Mouse (Mus musculus) c-Kit-negative CD71-positive TER-119-positive erythroid progenitor cells, embryonic 14.5 days (primary cell): ENCODE results near the gene Ccdc102a.
A peak's percentile ranks its signal among the peaks of the same experiment; 100 is the strongest.

Experiments used
- DNase-seq: peaks from one replicate; pipeline ENCODE4 v3.0.0-alpha.2; 2013; ENCODE audit warnings: low read depth, low spot score

Gene Ccdc102a

GRCm38 (mm10) chr8:94922176-94922575 lies 4.3 kb upstream of the Ccdc102a start:
- DNase-seq = no peak

- DNase-seq = no peak
Observed at GRCm38 (mm10) chr8:94919256-94919655, 1.4 kb upstream of the Ccdc102a start.

GRCm38 (mm10) chr8:94917352-94917751 lies 546 bp downstream of the Ccdc102a start:
- no peak for DNase-seq

- no peak for DNase-seq
Observed at GRCm38 (mm10) chr8:94916960-94917324, 956 bp downstream of the Ccdc102a start.

GRCm38 (mm10) chr8:94916311-94916959 lies 1.5 kb downstream of the Ccdc102a start:
- DNase-seq = no peak

GRCm38 (mm10) chr8:94914701-94915101 lies 3.2 kb downstream of the Ccdc102a start:
- DNase-seq = no peak

- no peak for DNase-seq
Observed at GRCm38 (mm10) chr8:94914256-94914655, 3.6 kb downstream of the Ccdc102a start.

- no peak for DNase-seq
Observed at GRCm38 (mm10) chr8:94913061-94913660, 4.7 kb downstream of the Ccdc102a start.

- peak; percentile 96 for DNase-seq
Observed at GRCm38 (mm10) chr8:94908847-94909246, 9.1 kb downstream of the Ccdc102a start.

- no peak for DNase-seq
Observed at GRCm38 (mm10) chr8:94907591-94908300, 10.2 kb downstream of the Ccdc102a start.

GRCm38 (mm10) chr8:94904450-94905175 lies 13.3 kb downstream of the Ccdc102a start:
- DNase-seq = no peak

GRCm38 (mm10) chr8:94903709-94904108 lies 14.2 kb downstream of the Ccdc102a start:
- DNase-seq = no peak

GRCm38 (mm10) chr8:94901031-94901430 lies 16.9 kb downstream of the Ccdc102a start:
- DNase-seq = no peak

- no peak for DNase-seq
Observed at GRCm38 (mm10) chr8:94900617-94901016, 17.3 kb downstream of the Ccdc102a start.

- peak; percentile 86 for DNase-seq
Observed at GRCm38 (mm10) chr8:94899262-94899661, 18.6 kb downstream of the Ccdc102a start.

GRCm38 (mm10) chr8:94892917-94893316 lies 25.0 kb downstream of the Ccdc102a start:
- DNase-seq = no peak

GRCm38 (mm10) chr8:94888383-94889036 lies 29.4 kb downstream of the Ccdc102a start:
- DNase-seq = no peak

- no peak for DNase-seq
Observed at GRCm38 (mm10) chr8:94880742-94881141, 37.2 kb downstream of the Ccdc102a start.

GRCm38 (mm10) chr8:94876820-94877219 lies 41.1 kb downstream of the Ccdc102a start:
- no peak for DNase-seq

GRCm38 (mm10) chr8:94876197-94876730 lies 41.6 kb downstream of the Ccdc102a start, which contains the start of gene Dok4:
Gene Dok4 (minus strand): TSS chr8:94876330.
- peak; percentile 90 for DNase-seq

GRCm38 (mm10) chr8:94875871-94876150 lies 42.1 kb downstream of the Ccdc102a start:
- DNase-seq = no peak
